Mouse (Mus musculus): ENCODE data around the gene Cyp21a1.
"Not testable (repeated sequence)": the region's sequence is repeated elsewhere in the genome, so short reads cannot be mapped to it uniquely, and the experiment has no call there.

The Cyp21a1 gene

GRCm38 (mm10) chr17:34804301-34804700 is at the start of gene Cyp21a1:
TSS of gene Cyp21a1 (minus strand) at chr17:34804561.
- not testable (repeated sequence) for DNase-seq

GRCm38 (mm10) chr17:34853511-34853910 is 49.1 kb upstream of the Cyp21a1 start:
- no peak for DNase-seq

- no peak for DNase-seq
Measured at GRCm38 (mm10) chr17:34850517-34851125, 46.3 kb upstream of the Cyp21a1 start.

- peak; percentile 98 for DNase-seq
Measured at GRCm38 (mm10) chr17:34849722-34850516, 45.6 kb upstream of the Cyp21a1 start, which contains the start of the genes Skiv2l and Nelfe. TSS of gene Skiv2l (minus strand) at chr17:34850210. TSS of gene Nelfe (plus strand) at chr17:34850391.

GRCm38 (mm10) chr17:34847615-34848014 is 43.3 kb upstream of the Cyp21a1 start:
- no peak for DNase-seq

GRCm38 (mm10) chr17:34847192-34847591 is 42.8 kb upstream of the Cyp21a1 start:
- DNase-seq, result no peak

- no peak for DNase-seq
Measured at GRCm38 (mm10) chr17:34844884-34845283, 40.5 kb upstream of the Cyp21a1 start.

- DNase-seq, result no peak
Measured at GRCm38 (mm10) chr17:34840736-34841307, 36.5 kb upstream of the Cyp21a1 start.

- no peak for DNase-seq
Measured at GRCm38 (mm10) chr17:34838785-34839184, 34.4 kb upstream of the Cyp21a1 start.

GRCm38 (mm10) chr17:34837464-34838324 is 33.3 kb upstream of the Cyp21a1 start:
- no peak for DNase-seq

GRCm38 (mm10) chr17:34836856-34837221 is 32.5 kb upstream of the Cyp21a1 start, which contains the start of the genes Stk19 and Dxo:
TSS of gene Stk19 (minus strand) at chr17:34836945.
TSS of gene Dxo (plus strand) at chr17:34837019.
- peak; percentile 96 for DNase-seq

- DNase-seq, result no peak
Measured at GRCm38 (mm10) chr17:34836155-34836855, 31.9 kb upstream of the Cyp21a1 start.

- not testable (repeated sequence) for DNase-seq
Measured at GRCm38 (mm10) chr17:34830776-34831175, 26.4 kb upstream of the Cyp21a1 start.

- peak; percentile 51 for DNase-seq
Measured at GRCm38 (mm10) chr17:34814818-34815370, 10.5 kb upstream of the Cyp21a1 start.

GRCm38 (mm10) chr17:34813747-34814146 is 9.4 kb upstream of the Cyp21a1 start:
- not testable (repeated sequence) for DNase-seq

- DNase-seq, result no peak
Measured at GRCm38 (mm10) chr17:34811275-34811674, 6.9 kb upstream of the Cyp21a1 start.

- not testable (repeated sequence) for DNase-seq
Measured at GRCm38 (mm10) chr17:34810811-34811210, 6.5 kb upstream of the Cyp21a1 start.

- DNase-seq, result not testable (repeated sequence)
Measured at GRCm38 (mm10) chr17:34810411-34810810, 6.0 kb upstream of the Cyp21a1 start.

GRCm38 (mm10) chr17:34808599-34809205 is 4.3 kb upstream of the Cyp21a1 start:
- DNase-seq, result no peak

GRCm38 (mm10) chr17:34807176-34807575 is 2.8 kb upstream of the Cyp21a1 start:
- no peak for DNase-seq

- no peak for DNase-seq
Measured at GRCm38 (mm10) chr17:34804871-34805562, 656 bp upstream of the Cyp21a1 start.
